Mouse (Mus musculus) brain, adult 10 weeks (tissue): Measurements from ENCODE around the gene Ssxb10. TPM values are rescaled to one million over a fixed set of nuclear protein-coding genes. Genes with fewer than 3 reads are reported as not detected.

Experiments used
- polyA plus RNA-seq: library from polyadenylated mRNA; stranded (reverse); fragments of 350-450 nt; fragmentation: Illumina TruSeq; extraction: RNeasy Lipid Tissue Mini Kit (QIAGEN cat#74804); gene quantifications from one replicate; pipeline ENCODE4 v1.2.3, GENCODE M21; 2015; ENCODE audit warnings: low read depth, low replicate concordance

Gene Ssxb10
- not detected for polyA plus RNA-seq

DNA sequence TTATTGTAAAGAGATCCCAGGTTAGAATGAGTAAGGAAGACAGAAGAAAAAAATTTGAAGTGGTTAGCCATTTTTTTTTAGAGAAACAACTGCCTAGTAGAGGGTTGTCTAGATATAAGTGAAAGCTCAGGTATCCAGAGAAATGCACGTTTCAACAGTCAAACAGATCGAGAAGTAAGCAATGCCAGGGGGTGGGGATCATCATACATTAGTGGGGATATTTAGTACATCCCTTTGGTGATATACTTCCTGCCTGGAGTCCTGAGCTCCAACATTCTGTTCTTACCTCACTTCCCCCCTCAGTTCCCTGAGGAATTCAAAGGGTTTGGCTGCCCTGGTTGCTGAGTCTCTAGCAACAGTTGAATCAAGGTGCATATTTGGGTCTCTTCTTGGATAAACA lies at the start of gene Ssxb10:
Ssxb10 (plus strand) TSS at position 301 of the 400 bp plus-strand sequence.

DNA sequence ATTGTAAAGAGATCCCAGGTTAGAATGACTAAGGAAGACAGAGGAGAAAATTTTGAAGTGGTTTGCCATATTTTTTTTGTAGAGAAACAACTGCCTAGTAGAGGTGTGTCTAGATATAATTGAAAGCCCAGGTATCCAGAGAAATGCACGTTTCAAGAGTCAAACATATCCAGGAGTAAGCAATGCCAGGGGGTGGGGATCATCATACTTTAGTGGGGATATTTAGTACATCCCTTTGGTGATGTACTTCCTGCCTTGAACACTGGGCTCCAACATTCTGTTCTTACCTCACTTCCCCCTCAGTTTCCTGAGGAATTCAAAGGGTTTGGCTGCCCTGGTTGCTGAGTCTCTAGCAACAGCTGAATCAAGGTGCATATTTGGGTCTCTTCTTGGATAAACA lies 39.5 kb downstream of the Ssxb10 start, which contains the start of gene Ssxb9:
Ssxb9 (plus strand) TSS at position 301 of the 400 bp plus-strand sequence.

Other genes with a start within 250 kb of the Ssxb10 start
- 1.0 TPM for gene Was, start 236.9 kb upstream of the Ssxb10 start, polyA plus RNA-seq
- gene Wdr13, start 194.5 kb upstream of the Ssxb10 start, polyA plus RNA-seq = 139 TPM
- gene Rbm3, start 181.5 kb upstream of the Ssxb10 start, polyA plus RNA-seq = 269 TPM
- 10.9 TPM for gene Tbc1d25, start 151.2 kb upstream of the Ssxb10 start, polyA plus RNA-seq
- 32.3 TPM for gene Ebp, start 133.9 kb upstream of the Ssxb10 start, polyA plus RNA-seq
- 59.8 TPM for gene Porcn, start 120.9 kb upstream of the Ssxb10 start, polyA plus RNA-seq
- gene Ftsj1, start 75.0 kb upstream of the Ssxb10 start, polyA plus RNA-seq = 33.8 TPM
- gene Slc38a5, start 56.3 kb upstream of the Ssxb10 start, polyA plus RNA-seq = 5.4 TPM
- not detected for gene Ssxb9, start 39.6 kb downstream of the Ssxb10 start, polyA plus RNA-seq
- gene Ssxb1, start 85.9 kb downstream of the Ssxb10 start, polyA plus RNA-seq = not detected
- not detected for gene Ssxb2, start 134.3 kb downstream of the Ssxb10 start, polyA plus RNA-seq
- not detected for gene Gm14459, start 197.5 kb downstream of the Ssxb10 start, polyA plus RNA-seq
- gene Ssxb6, start 220.8 kb downstream of the Ssxb10 start, polyA plus RNA-seq = not detected